Mouse (Mus musculus) retina, postnatal 1 day (tissue): Measurements from ENCODE around the gene Olfr110.
A peak's percentile ranks its signal among the peaks of the same experiment; 100 is the strongest.
"Not testable (repeated sequence)": the region's sequence is repeated elsewhere in the genome, so short reads cannot be mapped to it uniquely, and the experiment has no call there.

Experiments
- DNase-seq: peaks from one replicate; pipeline ENCODE4 v3.0.0-alpha.2; 2012

Olfr110 gene

DNA sequence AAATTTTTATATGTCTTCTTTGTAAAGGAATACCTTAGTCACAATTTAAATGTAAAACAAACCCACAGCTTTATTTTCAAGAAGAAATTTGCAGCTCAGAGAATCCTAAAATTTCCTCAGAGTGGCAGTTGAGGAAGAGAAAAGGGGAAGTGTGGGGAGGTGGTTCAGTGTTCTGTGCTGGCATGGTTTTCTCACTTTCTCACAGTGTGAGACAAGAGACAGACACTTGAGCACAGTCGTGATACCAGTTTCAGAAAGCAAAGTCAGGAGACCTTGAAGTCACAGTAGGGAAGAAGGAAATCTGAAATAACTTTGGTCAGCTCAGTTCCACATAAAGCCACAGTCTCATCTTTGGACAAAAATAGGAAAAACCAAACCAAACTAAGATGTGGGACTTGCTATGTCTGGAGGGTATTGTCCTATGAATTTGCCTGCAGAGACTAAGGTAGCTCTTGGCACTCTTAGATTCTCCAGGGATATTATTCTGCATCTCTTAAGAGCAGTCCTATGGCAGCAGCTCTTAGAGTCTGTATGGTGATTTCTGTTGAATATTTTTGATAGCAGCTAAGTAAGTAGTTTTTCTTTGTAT is at the start of gene Olfr110:
TSS of gene Olfr110 (plus strand) at position 539 of the 589 bp plus-strand sequence.
- no peak for DNase-seq

DNA sequence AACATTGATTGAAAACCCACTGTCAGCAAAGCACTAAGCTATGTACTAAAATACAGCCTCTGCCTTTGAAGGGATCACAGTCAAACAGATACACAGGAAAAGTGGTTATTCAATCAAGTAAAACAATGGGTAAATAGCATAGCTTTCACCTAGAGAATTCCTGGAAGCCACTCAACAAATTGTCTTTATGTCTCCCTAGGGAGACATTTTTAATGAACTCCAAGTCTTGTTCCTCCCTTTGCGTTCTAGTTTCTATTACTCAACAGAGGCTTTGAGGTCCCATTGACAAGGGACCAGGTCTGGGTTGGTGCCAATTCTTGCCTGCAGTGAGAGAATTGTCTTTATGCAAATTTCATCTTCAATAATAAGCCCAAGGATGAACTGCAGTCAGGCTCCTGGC is 47.1 kb upstream of the Olfr110 start, which contains the start of gene Olfr108:
TSS of gene Olfr108 (plus strand) at position 301 of the 400 bp plus-strand sequence.
- no peak for DNase-seq

DNA sequence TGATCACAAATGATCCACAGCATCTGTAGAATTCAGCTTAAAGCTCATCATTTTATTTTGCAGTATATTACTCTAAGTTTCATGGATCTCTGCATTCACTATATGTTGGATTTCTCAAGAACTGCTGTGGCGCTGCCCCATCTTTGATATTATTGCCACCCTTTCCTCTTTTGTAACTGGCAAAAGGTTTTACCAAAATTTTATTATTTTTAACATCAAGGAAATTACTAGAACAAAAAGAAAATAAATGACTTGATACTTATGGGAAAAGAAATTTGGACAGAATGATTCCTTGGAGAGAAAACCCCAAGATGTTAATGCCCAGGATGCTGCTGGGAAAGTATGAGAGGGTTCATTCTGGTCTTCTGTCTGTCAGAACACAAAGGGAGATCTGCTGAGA is 33.7 kb upstream of the Olfr110 start, which contains the start of gene Olfr109:
TSS of gene Olfr109 (plus strand) at position 301 of the 400 bp plus-strand sequence.
- no peak for DNase-seq

DNA sequence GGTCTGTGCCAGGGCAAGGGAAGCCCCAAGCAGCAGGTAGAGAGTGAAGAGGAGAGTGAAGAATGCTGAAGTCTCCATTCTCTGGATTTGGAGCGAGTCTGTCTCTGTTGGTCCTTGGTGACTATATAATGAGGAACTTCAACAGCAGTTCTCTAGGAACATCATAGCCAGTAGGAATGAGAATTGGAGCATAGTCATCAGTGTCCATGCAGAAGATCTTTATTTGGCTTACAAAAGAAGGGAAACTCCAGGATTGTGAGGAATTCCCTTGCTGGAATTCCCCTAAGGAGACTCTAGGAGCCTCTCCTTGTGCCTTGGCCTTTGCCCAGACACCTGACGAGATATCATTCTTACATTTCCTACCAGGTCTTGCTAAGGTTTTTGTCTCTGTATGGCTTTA is 8.8 kb upstream of the Olfr110 start, which contains the start of gene H2-M2:
TSS of gene H2-M2 (minus strand) at position 101 of the 400 bp plus-strand sequence.
- no peak for DNase-seq

DNA sequence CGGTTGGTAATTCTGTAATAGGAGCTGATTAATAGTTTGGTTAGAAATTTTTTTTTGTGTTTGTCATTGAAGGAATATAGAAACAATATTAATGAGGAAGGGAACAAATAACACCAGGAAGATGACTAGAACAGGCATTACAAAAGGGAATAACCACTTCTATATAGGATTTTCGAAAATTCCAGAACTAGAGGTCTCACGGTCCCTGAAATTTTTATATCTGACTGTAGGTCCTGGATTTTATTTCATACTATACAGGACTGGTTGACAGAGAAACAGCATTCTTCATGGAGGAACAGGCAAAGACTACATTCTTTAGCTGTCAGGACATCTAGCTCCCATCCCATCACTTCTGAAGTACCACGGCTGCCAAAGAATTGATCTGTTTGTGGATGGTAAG is 15.5 kb downstream of the Olfr110 start, which contains the start of gene Olfr111:
TSS of gene Olfr111 (plus strand) at position 301 of the 400 bp plus-strand sequence.
- DNase-seq = no peak

DNA sequence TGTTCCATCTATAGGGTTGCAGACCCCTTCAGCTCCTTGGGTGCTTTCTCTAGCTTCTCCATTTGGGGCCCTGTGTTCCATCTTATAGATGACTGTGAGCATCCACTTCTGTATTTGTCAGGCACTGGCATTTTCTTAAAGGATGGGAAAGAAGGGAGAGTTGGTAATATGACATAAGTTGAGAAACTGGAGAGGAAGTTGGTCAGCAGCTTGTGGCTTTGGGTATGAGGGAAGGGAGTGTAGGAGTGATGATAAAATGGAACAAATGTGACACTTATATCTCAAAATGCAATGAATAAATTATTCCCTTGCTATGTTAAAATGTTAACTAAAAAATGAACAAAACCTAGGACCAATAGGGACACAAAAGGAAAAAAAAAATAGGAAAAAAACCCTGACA is 32.3 kb downstream of the Olfr110 start:
- DNase-seq = not testable (repeated sequence)

DNA sequence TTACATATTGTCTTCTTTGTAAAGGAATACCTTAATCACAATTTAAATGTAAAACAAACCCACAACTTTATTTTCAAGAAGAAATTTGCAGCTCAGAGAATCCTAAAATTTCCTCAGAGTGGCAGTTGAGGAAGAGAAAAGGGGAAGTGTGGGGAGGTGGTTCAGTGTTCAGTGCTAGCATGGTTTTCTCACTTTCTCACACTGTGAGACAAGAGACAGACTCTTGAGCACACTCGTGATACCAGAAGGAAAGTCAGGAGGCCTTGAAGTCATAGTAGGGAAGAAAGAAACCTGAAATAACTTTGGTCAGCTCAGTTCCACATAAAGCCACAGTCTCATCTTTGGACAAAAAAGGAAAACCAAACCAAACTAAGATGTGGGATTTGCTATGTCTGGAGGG is 33.2 kb downstream of the Olfr110 start:
- DNase-seq = not testable (repeated sequence)

DNA sequence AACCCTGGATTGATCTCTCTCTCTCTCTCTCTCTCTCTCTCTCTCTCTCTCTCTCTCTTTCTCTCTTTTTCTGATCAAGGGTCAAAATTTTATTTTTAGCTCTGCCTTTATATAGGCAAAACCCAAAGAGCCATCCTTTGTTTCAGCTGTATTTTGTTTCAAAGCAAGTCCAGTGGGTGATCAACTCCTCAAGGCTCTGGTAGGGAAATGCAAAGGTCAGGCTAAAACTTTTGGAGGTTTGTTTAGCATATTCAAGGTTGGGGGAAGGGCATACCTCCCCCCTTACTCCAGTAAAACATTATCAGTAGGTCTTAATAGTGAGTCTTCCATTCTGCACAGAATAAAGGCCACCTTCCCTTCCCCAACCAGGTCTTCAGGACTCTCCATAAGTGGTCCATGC is 42.9 kb downstream of the Olfr110 start:
- DNase-seq = no peak

DNA sequence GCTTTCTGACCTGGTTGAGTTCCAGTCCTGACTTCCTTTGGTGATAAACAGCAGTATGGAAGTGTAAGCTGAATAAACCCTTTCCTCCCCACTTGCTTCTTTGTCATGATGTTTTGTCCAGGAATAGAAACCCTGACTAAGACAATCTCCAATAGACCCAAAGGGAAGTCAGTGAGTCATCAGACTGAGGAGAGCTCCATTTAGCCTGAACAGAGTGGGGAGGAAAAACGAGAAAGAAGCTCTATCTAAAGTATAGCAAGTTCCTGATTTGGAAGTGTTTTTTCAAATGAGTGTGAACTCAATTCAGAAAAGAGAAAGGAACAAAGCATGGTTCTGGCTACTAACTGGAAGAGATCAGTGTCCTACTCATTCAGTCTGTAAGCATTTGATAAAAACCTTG is 46.1 kb downstream of the Olfr110 start:
- not testable (repeated sequence) for DNase-seq

DNA sequence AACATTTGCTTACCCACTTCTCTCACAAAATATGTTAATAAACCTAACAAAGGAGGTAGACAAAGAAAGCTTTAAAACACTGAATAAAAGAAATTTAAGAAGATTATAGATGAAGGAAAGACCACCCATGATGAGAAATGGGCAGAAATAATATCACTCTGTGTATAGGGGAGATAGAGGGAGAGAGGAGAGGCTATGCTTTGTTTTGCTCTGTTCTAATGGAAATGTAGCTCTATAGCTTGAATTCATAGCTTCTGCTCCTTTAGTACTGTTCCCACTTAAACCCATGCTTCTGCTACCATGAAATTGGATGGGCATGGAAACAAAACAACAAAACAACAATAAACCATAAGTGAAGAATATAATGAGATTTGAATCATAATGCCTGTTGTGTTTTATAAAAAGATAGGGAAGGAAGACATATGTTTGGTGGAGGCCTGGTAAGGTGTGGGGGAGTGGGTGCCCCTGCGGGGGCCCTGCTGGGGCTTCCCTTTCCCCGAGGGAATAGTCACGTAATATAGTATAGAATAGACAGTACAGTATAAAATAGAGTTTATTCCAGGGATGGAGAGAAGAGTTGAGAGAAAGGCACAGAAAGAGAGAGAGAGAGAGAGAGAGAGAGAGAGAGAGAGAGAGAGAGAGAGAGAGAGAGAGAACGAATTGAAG is 49.3 kb downstream of the Olfr110 start:
- no peak for DNase-seq

DNA sequence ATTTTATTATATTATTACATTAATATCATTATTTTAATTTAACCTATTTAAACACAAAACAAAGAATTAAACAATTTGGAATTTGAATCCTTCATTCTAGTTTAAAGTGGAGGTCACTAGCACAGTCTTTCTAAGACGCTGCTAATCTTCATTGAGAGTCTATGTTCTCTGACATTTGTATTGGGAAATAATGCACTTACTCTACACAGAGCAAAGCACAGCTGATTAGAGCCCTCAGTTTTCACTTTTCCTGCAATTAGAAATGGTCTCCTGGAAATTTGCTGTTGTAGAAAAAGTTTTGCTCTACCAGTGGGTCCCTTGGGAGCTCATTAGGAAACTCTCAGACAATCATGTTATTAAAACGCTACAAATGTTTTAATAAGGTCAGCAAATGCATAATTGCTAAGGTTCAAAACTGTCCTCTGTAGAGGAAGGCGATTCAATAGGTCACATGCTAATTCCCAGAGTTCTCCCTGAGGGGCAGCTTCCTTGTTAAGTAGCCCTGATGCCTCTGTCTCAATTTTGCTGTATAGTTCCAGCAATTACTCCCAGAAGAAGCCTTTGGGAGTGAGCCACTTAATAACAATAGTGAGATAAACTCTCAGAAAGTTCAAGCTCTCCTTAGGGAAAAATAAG is 51.6 kb downstream of the Olfr110 start:
- peak; percentile 0 for DNase-seq
